Mouse (Mus musculus): Measurements from ENCODE around the gene Matk. TPM values are rescaled to one million over a fixed set of nuclear protein-coding genes. Genes with fewer than 3 reads are reported as not detected.

The Matk gene
- total and polyA plus RNA-seq, 2 experiments: 0.43 to 0.65 TPM

GRCm38 (mm10) chr10:81268643-81269412 is 16.1 kb downstream of the Matk start:
- Histone ChIP-seq H3K9ac (ENCODE audit: low read depth, low read length) (peak overlapping the region; percentile 88), H3K27ac (replicated peaks; ENCODE audit: insufficient read depth, low read depth, low read length) (peak overlapping the region; percentile 86), H3K79me2 (ENCODE audit: control insufficient read depth, insufficient read depth, low read length) (peaks cover 12% of the 10 kb centered on the region), H3K4me1 (ENCODE audit: control insufficient read depth, insufficient read depth, low read length) (peaks cover 8% of the 10 kb centered on the region), H3K36me3 (ENCODE audit: control insufficient read depth, insufficient read depth, low read length) (peaks cover 2% of the 10 kb centered on the region; the same call in 1 of the 2 replicates), H3K4me3 (ENCODE audit: insufficient read depth, low read depth, low read length) (peak overlapping the region; percentile 76), H3K27me3 (ENCODE audit: control insufficient read depth, insufficient read depth, low read length) (no peaks in the 10 kb centered on the region)
- no peak for DNase-seq (ENCODE audit: extremely low read depth, low read depth, low spot score)
- WGBS: 64% methylated on average over 16 of the region's 16 CpGs
- TF ChIP-seq POLR2A (IDR thresholded peaks at IDR 0.05; ENCODE audit: extremely low read depth, insufficient read depth, low read length): no peak
- no peak for TF ChIP-seq CTCF (IDR thresholded peaks at IDR 0.05; ENCODE audit: low read depth, low read length)

- H3K9ac ChIP-seq (ENCODE audit: low read depth, low read length): no peak overlapping the region
- no peak overlapping the region for H3K27ac ChIP-seq (replicated peaks; ENCODE audit: insufficient read depth, low read depth, low read length)
- no peak for TF ChIP-seq CTCF (IDR thresholded peaks at IDR 0.05; ENCODE audit: low read depth, low read length)
- no peak for TF ChIP-seq POLR2A (IDR thresholded peaks at IDR 0.05; ENCODE audit: extremely low read depth, insufficient read depth, low read length)
- WGBS: 95% methylated on average over 21 of the region's 21 CpGs
- DNase-seq (ENCODE audit: extremely low read depth, low read depth, low spot score): no peak
- no peaks in the 10 kb centered on the region for H3K27me3 ChIP-seq (ENCODE audit: control insufficient read depth, insufficient read depth, low read length)
- peaks cover 8% of the 10 kb centered on the region for H3K4me1 ChIP-seq (ENCODE audit: control insufficient read depth, insufficient read depth, low read length)
- no peak overlapping the region for H3K4me3 ChIP-seq (ENCODE audit: insufficient read depth, low read depth, low read length)
- H3K36me3 ChIP-seq (ENCODE audit: control insufficient read depth, insufficient read depth, low read length): peaks cover 2% of the 10 kb centered on the region; the same call in 1 of the 2 replicates
- peaks cover 12% of the 10 kb centered on the region for H3K79me2 ChIP-seq (ENCODE audit: control insufficient read depth, insufficient read depth, low read length)
Measured at GRCm38 (mm10) chr10:81272356-81272755, 19.6 kb downstream of the Matk start.

GRCm38 (mm10) chr10:81273842-81274241 is 21.1 kb downstream of the Matk start:
- WGBS: 88% methylated on average over 19 of the region's 19 CpGs
- no peak overlapping the region for H3K4me3 ChIP-seq (ENCODE audit: insufficient read depth, low read depth, low read length)
- no peak overlapping the region for H3K27ac ChIP-seq (replicated peaks; ENCODE audit: insufficient read depth, low read depth, low read length)
- peaks cover 2% of the 10 kb centered on the region; the same call in 1 of the 2 replicates for H3K36me3 ChIP-seq (ENCODE audit: control insufficient read depth, insufficient read depth, low read length)
- H3K79me2 ChIP-seq (ENCODE audit: control insufficient read depth, insufficient read depth, low read length): peaks cover 8% of the 10 kb centered on the region
- peaks cover 8% of the 10 kb centered on the region for H3K4me1 ChIP-seq (ENCODE audit: control insufficient read depth, insufficient read depth, low read length)
- TF ChIP-seq CTCF (IDR thresholded peaks at IDR 0.05; ENCODE audit: low read depth, low read length) (no peak), POLR2A (IDR thresholded peaks at IDR 0.05; ENCODE audit: extremely low read depth, insufficient read depth, low read length) (no peak)
- no peaks in the 10 kb centered on the region for H3K27me3 ChIP-seq (ENCODE audit: control insufficient read depth, insufficient read depth, low read length)
- no peak overlapping the region for H3K9ac ChIP-seq (ENCODE audit: low read depth, low read length)
- no peak for DNase-seq (ENCODE audit: extremely low read depth, low read depth, low spot score)

- no peaks in the 10 kb centered on the region for H3K27me3 ChIP-seq (ENCODE audit: control insufficient read depth, insufficient read depth, low read length)
- H3K9ac ChIP-seq (ENCODE audit: low read depth, low read length): no peak overlapping the region
- H3K4me1 ChIP-seq (ENCODE audit: control insufficient read depth, insufficient read depth, low read length): no peaks in the 10 kb centered on the region
- no peaks in the 10 kb centered on the region for H3K79me2 ChIP-seq (ENCODE audit: control insufficient read depth, insufficient read depth, low read length)
- no peak overlapping the region for H3K27ac ChIP-seq (replicated peaks; ENCODE audit: insufficient read depth, low read depth, low read length)
- WGBS: 89% methylated on average over 22 of the region's 22 CpGs
- TF ChIP-seq POLR2A (IDR thresholded peaks at IDR 0.05; ENCODE audit: extremely low read depth, insufficient read depth, low read length) (no peak), CTCF (IDR thresholded peaks at IDR 0.05; ENCODE audit: low read depth, low read length) (0 out of 2 replicates have a peak, but pooled peaks have one; percentile 3)
- no peak for DNase-seq (ENCODE audit: extremely low read depth, low read depth, low spot score)
- H3K36me3 ChIP-seq (ENCODE audit: control insufficient read depth, insufficient read depth, low read length): peaks cover 2% of the 10 kb centered on the region; the same call in 1 of the 2 replicates
- no peak overlapping the region for H3K4me3 ChIP-seq (ENCODE audit: insufficient read depth, low read depth, low read length)
Measured at GRCm38 (mm10) chr10:81277676-81278075, 24.9 kb downstream of the Matk start.

- Histone ChIP-seq H3K9ac (ENCODE audit: low read depth, low read length) (no peak overlapping the region), H3K79me2 (ENCODE audit: control insufficient read depth, insufficient read depth, low read length) (no peaks in the 10 kb centered on the region), H3K27me3 (ENCODE audit: control insufficient read depth, insufficient read depth, low read length) (no peaks in the 10 kb centered on the region), H3K27ac (replicated peaks; ENCODE audit: insufficient read depth, low read depth, low read length) (no peak overlapping the region), H3K4me1 (ENCODE audit: control insufficient read depth, insufficient read depth, low read length) (no peaks in the 10 kb centered on the region), H3K4me3 (ENCODE audit: insufficient read depth, low read depth, low read length) (no peak overlapping the region), H3K36me3 (ENCODE audit: control insufficient read depth, insufficient read depth, low read length) (peaks cover 2% of the 10 kb centered on the region; the same call in 1 of the 2 replicates)
- WGBS: 79% methylated on average over 10 of the region's 10 CpGs
- DNase-seq (ENCODE audit: extremely low read depth, low read depth, low spot score): no peak
- TF ChIP-seq POLR2A (IDR thresholded peaks at IDR 0.05; ENCODE audit: extremely low read depth, insufficient read depth, low read length) (no peak), CTCF (IDR thresholded peaks at IDR 0.05; ENCODE audit: low read depth, low read length) (no peak)
Measured at GRCm38 (mm10) chr10:81279496-81279895, 26.8 kb downstream of the Matk start.

GRCm38 (mm10) chr10:81284189-81284588 is 31.5 kb downstream of the Matk start:
- no peak overlapping the region for H3K9ac ChIP-seq (ENCODE audit: low read depth, low read length)
- no peak for DNase-seq (ENCODE audit: extremely low read depth, low read depth, low spot score)
- no peak overlapping the region for H3K27ac ChIP-seq (replicated peaks; ENCODE audit: insufficient read depth, low read depth, low read length)
- H3K36me3 ChIP-seq (ENCODE audit: control insufficient read depth, insufficient read depth, low read length): peaks cover 2% of the 10 kb centered on the region; the same call in 1 of the 2 replicates
- H3K4me3 ChIP-seq (ENCODE audit: insufficient read depth, low read depth, low read length): no peak overlapping the region
- H3K4me1 ChIP-seq (ENCODE audit: control insufficient read depth, insufficient read depth, low read length): peaks cover 11% of the 10 kb centered on the region; the same call in 1 of the 2 replicates
- H3K27me3 ChIP-seq (ENCODE audit: control insufficient read depth, insufficient read depth, low read length): no peaks in the 10 kb centered on the region
- WGBS: 90% methylated on average over 6 of the region's 6 CpGs
- H3K79me2 ChIP-seq (ENCODE audit: control insufficient read depth, insufficient read depth, low read length): peaks cover 19% of the 10 kb centered on the region; the same call in 1 of the 2 replicates
- TF ChIP-seq POLR2A (IDR thresholded peaks at IDR 0.05; ENCODE audit: extremely low read depth, insufficient read depth, low read length): no peak
- no peak for TF ChIP-seq CTCF (IDR thresholded peaks at IDR 0.05; ENCODE audit: low read depth, low read length)
